Mouse (Mus musculus) heart, postnatal 0 days (tissue): ENCODE results near the gene Zkscan3.

Experiments
- CTCF ChIP-seq: IDR thresholded peaks from 2 replicates; pipeline ENCODE4 v1.5.1; 2016; ENCODE audit warnings: antibody characterized with exemption, control low read depth, low read depth
- EP300 ChIP-seq: IDR thresholded peaks from 2 replicates; pipeline ENCODE4 v1.6.1; 2016; ENCODE audit warnings: antibody characterized with exemption, low read depth

DNA sequence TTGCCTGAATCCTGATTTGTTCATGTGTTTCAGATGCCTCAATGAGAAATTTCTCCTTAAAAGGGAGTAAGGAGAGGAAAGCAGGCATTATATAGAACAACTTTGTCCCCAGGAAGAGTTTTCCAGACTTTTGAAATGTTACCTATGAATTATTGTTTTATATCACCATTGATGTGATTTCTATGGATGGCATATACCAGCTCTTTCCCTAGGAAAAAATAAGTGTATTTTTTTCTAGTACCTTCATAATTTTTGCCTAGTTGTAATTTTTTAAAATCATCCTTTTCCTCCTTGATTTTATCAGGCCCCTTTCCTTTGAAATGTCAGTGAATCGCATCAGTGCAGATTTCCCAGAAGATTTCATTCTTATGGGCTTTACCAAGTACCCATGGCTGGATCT lies 55.9 kb downstream of the Zkscan3 start, which contains the start of gene Olfr1367:
- TF ChIP-seq CTCF, result no peak
- no peak for TF ChIP-seq EP300
